Mouse (Mus musculus) c-Kit-positive CD71-negative TER-119-negative erythroid progenitor cells, embryonic 14.5 days (primary cell): ENCODE measurements at regions not wholly inside any gene's neighbourhood (a gene's known extent, or its start where the extent isn't known, plus 50 kb on each side); places are given as distances from the start of the nearest gene placed in this dataset.

Source experiments
- DNase-seq: peaks from one replicate; pipeline ENCODE4 v3.0.0-alpha.2; 2013; ENCODE audit warnings: low read depth

DNA sequence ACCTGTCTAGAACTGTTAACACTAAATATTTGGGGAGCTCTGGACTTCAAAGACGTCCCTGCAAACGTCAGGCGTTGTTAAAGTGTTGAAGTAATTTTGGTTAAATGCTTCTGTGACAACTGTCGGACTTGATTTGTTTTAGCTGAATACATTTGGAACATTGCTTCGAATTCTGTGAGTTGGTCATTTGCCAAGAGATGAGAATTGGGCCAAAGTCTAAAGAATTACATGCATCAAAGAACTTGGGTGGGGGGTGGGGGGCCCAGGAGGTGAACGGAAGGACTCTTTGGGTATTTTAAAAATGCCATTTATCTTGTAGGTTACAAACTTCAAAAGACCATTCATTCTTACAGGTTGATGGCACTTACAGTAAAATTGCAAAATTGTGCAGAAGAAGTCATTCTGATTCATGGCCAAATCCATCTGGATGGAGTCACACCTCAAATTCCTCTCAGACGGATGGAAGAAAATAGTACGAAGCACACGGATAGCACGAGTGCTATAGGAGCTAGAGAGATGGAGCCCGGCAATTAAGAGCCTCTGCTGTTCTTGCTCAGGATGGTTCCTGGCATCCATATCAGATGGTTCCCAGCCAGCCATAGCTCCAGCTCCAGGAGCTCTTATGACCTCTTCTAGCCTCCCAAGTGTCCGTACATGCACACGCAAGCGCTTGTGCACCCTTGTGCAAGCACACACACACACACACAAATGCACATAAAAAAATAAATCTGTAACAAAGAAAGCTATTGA lies 144.5 kb upstream of the Irx5 start:
- DNase-seq = no peak

DNA sequence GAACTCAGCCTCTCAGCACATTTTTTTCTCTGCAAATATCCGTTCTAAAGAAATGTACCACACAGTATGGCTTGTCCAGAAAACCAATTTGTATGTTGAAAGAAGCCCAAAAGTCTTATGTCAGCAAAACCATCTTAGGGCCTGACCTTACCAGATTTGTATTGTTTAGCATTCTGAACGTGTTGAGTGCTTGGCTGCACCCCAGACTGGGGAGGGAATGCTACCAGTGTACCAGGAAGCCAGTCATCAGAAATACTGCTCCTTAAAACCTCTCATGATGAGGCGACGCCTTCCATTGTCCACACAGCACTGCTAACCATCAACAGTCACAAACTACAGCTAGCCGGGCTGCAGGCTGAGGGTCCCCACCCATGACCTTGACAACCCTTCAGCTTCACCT lies 148.3 kb upstream of the Irx5 start:
- no peak for DNase-seq

DNA sequence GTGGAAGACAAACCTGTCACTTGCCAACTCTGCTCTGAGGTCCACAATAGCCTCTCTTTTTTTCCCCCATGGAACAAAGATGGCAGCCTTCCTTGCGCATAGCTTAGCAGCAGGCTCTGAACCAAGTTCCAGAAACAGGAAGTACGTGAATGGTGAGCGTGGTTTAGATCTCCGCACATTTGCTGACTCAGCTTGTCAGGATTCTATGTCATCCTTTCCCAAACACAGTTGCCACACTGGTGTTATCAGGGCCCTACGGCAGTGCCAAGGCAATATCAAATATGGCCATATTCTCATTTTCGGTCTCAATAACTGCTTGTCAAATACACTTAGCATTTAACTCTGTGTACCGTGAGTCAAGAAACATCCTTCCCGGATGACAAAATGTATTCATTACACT lies 161.8 kb upstream of the Irx5 start:
- no peak for DNase-seq

DNA sequence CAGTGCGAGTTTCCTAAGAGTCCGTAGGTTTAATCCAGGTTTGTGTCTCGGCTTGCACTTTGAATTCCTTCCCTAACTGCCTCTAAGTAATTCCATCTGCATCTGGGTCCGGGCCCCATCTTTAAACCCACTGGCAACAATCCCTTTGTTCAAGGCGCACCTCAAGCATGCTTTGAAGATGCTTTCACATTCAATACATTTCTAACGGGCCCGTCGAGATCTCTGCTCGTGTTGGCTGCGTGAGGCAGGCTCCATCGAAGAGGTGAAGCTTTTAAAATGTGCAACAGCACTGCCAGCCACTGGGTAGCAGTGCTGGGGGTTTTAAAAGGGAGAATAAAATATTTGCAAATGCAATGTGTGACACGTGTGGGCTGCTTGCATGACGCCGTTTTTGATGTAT lies 163.4 kb upstream of the Irx5 start:
- DNase-seq = no peak

DNA sequence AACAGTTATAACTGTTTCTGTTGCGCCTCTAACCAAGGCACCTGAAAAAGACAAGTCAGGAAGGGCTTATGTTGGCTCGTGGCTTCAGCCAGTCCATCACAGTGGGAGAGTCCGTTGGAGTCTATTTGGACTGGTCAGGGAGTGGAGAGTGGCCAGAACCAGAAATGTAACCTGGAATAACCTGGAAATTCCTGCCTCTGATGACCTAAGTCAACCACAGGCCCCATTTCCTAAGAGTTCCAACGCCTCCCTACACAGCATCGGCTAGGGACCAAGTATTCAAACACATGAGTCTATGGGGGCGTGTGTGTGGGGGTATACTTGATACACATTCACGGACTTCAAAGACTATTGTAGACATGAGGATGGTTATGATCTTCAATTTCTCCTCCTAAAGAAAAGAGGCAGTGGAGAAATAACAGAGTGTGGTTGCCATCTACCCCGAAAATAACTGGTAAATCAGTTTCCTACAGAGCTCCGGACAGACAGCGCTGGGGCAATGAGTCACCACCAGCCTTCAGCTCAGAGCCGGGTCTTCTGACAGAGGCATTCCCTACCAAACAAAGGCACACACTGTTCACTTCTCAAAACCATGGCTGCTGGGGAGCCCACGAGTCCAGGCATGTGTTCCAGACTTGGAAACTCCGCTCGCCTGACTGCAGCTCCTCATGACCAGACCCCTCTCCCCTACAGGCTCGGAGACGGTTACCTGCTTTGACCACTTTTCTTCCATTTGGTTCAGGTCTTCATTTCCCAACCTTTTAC lies 167.0 kb upstream of the Irx5 start:
- DNase-seq = no peak

DNA sequence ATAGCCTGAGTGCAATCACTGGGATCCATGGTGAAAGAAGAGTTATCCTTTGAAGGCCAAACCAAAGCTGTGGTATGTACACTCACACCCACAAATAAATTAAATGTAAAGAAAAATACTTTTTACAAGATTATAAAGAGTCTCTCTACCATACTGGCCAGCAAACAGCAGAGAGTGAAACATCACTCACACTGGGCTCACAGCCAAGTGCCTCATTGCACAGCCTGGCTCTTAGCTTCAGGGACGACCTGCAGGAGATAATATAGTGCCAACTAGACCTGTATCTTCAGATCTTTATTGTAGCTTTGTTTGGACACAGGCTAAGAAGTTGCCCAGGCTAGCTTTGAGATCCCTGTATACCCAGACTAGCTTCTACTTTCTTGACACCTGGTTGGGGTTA lies 174.1 kb upstream of the Irx5 start:
- DNase-seq = no peak

DNA sequence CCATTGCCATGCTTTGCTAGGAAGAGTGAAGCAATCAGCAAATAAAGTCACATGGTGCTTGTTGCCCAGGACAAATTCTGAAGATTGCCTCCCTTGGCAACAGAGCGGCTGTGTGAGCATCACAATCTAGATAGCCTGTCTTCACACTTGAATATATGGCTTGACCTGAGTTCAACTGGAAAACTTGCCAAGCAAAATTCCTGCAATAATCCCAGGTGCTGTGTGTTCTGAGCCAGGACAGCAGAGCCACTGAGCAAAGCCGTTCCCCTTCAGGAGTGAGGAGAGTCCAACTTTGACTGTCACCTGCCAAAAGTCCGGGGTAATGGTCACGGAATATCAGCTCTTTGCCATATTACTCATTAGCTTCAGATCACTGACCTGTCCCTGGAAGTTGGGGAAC lies 176.8 kb upstream of the Irx5 start:
- no peak for DNase-seq

DNA sequence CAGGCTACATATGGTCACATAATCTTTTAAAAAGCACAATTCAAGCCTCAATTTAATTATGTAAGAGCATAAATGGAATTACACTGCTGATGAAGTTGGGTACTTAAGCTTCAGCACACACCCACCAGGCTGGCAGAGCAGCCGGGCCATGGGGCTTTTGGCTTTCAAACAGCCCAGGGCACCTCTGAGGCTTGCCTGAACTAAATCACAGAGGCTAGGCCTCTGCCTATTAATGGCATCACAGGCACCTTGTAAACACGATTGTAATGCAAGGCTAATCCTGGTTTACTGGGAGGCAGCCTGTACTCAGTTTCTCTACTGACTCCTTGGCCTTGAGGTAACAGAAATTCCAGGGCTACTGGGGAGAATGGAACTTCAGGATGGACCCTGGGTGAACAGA lies 178.1 kb upstream of the Irx5 start:
- DNase-seq = no peak

DNA sequence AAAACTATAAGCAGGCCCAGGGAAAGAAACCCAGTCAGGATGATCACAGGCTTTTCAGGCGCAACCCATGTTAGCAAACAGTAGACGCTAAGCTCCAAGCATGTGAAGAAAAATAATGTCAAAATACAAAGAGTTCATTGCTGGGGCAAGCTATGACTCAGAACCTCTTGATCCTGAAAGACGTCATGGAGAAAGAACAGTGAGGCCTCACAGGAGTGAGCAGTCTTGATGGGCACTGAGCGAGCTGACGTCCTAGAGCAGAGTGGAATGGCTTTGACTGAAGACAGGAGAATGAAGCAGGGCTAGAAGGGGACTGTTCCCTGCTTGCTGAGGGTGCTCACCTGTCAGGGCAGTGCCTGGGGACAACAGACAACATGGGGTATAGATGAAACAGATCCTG lies 181.3 kb upstream of the Irx5 start:
- no peak for DNase-seq

DNA sequence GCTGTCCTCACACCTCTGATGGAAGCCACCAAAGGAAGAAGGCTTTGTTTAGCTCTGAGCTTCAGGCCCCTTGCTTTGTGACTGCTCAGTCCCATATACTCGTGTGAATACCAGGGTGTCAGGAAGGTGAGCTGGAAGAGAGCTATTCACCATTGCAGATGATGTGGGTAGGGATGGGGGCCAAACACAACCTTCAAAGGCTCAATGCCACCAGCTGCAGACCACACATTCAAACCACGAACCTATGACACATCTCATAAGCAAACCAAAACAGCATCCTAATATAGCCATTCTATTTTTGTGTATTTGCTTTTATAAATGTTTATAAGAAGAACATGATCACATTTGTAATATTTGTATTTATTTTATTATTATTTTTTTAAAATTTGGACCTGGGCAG lies 183.3 kb upstream of the Irx5 start:
- DNase-seq = no peak

DNA sequence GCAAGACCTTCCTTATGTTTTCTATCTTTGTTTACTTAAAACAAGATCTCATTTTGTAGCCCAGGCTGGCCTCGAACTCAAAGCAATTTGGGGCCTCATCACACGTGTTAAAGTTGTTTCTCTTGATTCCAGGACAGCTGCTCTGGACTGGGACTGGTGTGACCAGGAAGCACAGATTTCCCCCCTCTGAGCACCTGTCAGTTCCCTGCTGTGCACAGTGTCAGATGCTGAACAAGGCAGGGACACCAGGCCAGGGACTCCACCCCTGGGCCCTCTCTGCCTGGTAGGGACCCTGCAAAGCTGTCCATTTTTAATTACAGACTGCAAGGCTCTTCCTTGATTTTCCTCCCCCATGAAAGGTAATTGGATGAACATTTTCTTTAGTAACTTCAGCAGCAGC lies 185.8 kb upstream of the Irx5 start:
- no peak for DNase-seq

DNA sequence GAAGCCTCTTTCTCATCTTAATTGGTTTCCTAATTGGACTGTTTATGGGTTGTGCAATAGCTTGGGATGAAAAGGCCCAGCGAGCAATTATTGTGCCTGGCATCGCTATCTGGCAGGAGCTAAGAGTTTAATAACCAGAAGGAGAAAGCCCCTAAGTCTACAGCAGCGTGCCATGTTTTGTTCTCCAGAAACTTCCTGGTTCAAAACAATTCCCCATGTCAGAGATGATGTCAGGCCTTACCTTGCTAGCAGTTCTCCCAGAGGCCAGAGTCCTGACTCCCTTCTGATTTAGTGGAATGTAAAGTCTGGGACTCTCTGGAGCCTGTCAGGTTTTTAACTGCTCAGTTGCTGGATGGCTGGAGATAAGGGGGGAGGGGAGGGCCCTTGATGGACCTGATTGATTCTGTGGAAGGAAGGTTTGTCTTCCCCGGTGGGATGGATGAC lies 190.1 kb upstream of the Irx5 start:
- DNase-seq = no peak

DNA sequence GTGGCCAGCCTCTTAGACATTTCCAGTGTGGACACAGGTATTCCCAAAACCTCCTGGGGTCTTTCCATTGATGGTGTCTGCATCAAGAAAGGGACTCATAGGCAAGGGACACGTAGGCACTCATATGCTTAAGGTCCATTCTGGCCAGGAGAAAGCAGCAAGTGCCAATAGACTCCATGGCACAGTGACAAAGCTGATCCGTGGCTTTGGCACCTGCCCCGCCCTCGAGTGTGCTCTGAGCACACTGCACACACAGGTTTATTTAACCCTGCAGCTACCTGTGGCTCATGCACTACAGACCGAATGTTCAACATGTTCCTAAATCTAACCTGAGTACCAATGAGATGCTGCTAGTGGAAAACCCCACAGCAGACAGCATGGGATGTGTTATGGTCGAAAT lies 192.1 kb upstream of the Irx5 start:
- DNase-seq = no peak

DNA sequence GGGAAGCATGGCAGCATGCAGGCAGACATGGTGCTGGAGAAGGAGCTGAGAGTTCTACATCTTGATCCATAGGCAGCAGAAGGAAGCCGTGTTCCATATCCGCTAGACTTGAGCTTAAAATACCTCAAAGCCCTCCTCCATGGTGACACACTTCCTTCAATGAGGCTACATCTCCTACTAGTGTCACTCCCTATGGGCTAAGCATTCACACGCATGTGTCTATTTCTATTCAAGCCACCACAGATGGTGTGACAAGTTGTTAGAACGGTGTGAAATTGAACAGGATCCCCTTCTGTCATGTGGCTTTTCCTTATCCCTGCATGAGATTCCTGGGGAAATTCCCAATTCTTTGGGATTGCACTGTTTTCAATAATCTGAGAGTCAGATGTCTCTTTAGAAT lies 192.9 kb upstream of the Irx5 start:
- DNase-seq = no peak

DNA sequence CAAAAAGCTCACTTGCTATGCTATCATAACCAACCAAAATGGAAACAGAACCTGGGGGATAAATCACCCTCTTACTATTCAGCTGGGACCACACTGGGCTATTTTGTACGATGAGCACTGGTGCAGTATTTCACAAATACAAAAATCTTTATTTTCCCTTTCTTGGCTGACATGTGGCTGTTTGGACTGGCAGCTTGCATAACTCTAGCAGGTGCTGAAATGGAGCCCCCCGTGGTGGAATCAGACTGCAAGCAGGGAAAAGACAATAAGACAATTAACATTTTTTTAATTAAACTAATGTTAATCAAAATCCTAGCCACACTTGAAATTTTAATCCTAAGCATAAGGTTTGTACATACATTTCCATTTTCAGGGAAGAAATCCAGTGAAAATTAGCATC lies 196.4 kb upstream of the Irx5 start:
- DNase-seq = no peak

DNA sequence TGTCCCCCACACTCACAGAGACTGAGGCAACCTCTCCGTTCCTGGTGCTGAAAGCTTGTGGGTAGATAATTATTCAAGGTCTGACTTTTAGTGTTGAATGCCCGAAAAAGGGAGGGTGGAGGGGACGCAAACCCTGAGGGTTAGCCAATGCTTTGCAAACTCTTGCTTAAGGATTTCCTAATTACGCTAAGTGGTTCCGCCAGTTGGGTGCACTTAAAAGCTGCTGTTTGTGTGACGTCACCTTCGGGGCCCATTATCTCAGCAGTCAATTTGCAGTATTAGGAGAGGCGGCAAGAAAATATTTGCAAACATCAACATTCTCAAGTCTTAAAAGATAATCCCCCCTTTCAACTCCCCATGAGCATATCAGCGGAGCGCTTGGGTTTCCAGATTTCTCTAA lies 199.2 kb upstream of the Irx5 start:
- no peak for DNase-seq

DNA sequence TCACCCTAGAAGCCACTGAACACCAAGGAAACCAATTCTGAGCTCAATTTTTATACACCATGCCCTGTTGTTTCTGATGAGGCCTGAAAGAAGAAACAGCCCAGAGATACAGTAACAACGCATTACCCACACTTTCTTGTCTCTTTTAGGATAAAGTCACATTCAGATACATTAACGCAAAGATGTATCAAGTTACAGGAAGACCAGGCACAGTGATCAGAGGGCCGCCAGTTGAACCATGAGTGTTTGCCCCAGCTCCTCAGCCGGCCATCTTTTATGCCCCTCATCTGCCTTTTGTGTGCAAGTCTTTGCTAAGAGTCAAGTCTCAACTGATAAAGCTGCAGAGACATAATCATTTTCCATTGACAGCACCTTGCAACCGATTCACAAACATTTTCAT lies 204.9 kb upstream of the Irx5 start:
- no peak for DNase-seq

DNA sequence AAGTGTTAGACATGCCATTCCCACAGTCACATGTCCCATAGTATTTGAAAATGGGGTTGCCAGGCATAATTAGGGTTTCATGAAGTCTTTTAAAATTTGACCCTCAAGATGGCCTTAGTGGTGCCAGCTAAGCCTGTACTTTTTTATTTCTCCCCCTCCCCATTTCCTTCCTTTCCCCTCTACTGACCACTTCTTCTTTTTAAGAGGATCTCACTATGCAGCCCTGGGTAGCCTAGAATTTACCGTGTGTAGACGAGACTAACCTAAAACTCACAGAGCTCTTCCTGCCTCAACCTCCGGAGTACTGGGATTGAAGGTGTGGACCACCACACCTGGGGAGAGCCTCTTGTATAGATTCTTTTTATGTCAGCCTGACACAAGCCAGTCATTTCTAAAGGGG lies 209.8 kb upstream of the Irx5 start:
- DNase-seq = no peak

DNA sequence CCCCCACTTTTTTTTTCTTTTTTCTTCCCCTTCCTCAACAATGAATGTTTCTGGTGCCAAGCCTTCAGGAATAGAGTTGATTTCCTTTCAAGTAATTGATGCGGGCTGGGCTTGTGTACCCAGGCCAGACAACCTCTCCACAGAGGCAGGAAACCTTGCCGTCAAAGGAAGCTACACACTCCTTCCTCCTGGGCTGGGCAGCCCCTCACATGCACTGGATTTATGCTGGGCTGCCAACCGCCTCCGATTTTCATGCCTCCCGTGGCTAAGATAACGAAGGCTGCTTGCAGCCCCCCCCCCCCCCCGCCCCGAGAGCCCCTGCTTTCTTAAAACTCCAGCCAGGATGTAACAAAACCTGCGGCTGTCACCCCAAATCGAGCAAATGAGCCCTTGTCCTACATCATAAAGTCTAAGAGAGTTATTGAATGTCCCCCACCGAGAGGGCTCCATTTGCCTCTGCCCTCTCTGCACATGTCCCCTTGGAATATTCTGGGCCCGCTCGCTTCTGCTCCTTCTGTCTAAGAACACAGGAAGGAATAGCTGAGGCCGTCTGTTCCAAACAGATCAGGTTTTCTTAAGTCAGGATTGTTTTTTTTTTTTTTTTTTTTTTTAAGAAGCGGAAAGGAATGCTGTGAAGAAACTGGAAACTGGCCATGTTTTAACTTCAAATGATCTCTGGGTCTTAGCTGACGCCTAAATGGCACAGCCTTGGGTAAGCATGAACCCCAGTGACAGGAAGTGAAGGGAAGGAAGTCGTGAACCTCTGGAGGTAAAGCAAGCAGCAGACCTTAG lies 220.1 kb upstream of the Irx5 start:
- DNase-seq = no peak

DNA sequence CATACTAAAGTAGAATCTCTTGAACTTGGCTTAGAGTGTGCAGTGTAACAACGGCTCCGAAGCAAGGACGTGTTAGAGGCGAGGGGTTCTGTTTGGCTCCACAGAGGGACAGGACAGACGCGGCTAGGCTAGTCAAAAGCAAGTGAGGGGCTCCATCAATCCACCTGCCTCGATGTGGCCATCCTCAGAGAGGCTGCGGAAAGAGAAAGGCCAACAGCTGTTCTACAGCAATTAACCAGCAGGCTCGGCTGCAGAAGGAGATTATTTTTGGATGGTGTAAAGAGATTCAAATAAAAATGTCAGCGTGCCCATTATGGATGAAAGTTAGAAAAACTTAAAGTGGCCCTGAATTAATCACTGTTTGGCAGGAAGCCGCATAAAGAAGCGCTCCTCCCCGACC lies 221.0 kb upstream of the Irx5 start:
- no peak for DNase-seq

DNA sequence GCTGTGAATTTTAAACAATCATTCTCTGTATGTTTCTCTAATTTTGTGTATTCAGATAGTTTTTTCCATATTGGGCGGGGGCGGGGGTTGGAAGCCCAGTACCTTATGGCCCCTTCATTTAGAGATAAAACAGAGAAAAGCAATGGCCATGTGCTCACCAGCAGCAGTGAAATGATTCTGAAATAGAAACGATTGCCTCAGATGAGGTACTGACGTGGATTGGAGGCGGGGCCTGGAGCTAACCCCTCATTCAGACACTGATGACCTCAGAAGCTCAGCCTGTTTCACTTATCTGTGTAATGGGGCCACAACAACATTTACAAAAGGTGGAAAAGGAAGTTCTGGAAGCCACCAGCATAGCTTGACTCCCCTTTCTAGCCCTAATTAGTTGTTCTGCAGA lies 223.0 kb upstream of the Irx5 start:
- DNase-seq = no peak

DNA sequence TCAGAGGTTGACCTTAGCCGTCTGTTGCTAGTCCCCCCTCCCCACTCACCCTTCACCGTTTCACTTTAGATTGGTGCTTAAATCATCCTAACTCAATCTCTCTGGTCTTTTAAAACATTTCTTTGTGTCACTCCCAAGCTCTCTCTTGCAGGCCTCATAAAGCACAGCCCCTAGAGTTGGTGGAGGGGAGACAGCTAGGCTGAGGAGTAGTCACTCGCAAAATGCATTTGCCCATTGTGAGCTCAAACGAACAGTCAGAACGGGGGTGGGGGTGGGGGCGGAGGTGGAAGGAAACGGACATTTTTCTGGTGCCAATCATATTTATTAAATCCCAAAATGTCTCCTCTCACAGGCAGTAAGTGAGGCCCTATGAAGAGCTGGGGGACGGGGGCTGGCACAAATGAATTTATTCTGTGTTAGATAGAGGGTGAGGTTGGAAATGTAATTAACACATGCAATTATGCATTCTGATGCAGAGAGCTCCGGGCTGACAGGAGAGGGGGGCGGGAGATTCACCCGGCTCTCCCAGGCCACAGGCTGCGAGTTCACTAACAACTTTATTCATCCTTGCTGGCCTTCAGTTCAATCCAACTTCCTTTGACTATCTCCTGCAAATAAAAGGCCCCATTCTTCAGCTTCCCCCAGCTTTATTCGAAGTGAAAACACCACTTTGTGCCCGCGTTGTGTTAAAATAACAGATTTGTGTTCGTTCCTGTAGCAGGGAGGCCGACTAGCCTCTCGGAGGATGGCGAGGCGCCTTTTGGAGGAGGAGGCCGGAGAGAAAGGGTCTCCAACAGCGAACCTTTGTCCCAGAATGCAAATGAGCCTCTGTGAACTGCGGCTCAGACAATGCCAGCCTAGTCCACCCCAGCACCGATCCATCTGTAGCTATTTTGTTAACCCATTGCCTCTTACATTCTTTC lies 223.7 kb upstream of the Irx5 start:
- DNase-seq = no peak
